Mouse (Mus musculus) ES-E14 (cell line): ENCODE measurements around the gene Capn5. TPM values are rescaled to one million over a fixed set of nuclear protein-coding genes. Genes with fewer than 3 reads are reported as not detected.

Experiments
- DNase-seq: peaks from one replicate; pipeline ENCODE4 v3.0.0-alpha.2; 2013; ENCODE audit warnings: low read depth, low spot score
- H3K27ac ChIP-seq: 2 replicates; pipeline ENCODE4 v1.5.1; 2012; ENCODE audit warnings: low read depth, mild to moderate bottlenecking, low read length, moderate library complexity, mixed read lengths; ENCODE audit not compliant: poor library complexity, insufficient read depth, severe bottlenecking
- H3K36me3 ChIP-seq: 2 replicates; pipeline ENCODE4 v1.6.1; 2012; ENCODE audit warnings: mild to moderate bottlenecking, low read length, moderate library complexity, mixed read lengths; ENCODE audit not compliant: control insufficient read depth, poor library complexity, insufficient read depth, severe bottlenecking
- H3K4me1 ChIP-seq, 2 experiments: fragments of 150-350 bp in 1 of 2; sonication (generic) in 1 of 2; 2 replicates each; pipeline ENCODE4 v1.6.1; 2012; ENCODE audit warnings: low read length in 2 of 2, mild to moderate bottlenecking in 1 of 2, mixed read lengths in 1 of 2; ENCODE audit not compliant: control insufficient read depth in 2 of 2, insufficient read depth in 2 of 2, poor library complexity in 1 of 2
- H3K4me3 ChIP-seq, 2 experiments: fragments of 150-350 bp in 1 of 2; sonication (generic) in 1 of 2; 2 replicates each; pipeline ENCODE4 v1.5.1; 2012; ENCODE audit warnings: low read length in 2 of 2, low read depth in 1 of 2, mild to moderate bottlenecking in 1 of 2, mixed read lengths in 1 of 2; ENCODE audit not compliant: insufficient read depth in 1 of 2, poor library complexity in 1 of 2, severe bottlenecking in 1 of 2
- H3K9ac ChIP-seq: 2 replicates; pipeline ENCODE4 v1.6.1; 2012; ENCODE audit warnings: low read depth, mild to moderate bottlenecking, low read length, mixed read lengths; ENCODE audit not compliant: poor library complexity, insufficient read depth, severe bottlenecking
- H3K9me3 ChIP-seq: fragments of 150-350 bp; sonication (generic); 2 replicates; pipeline ENCODE4 v1.6.1; 2012; ENCODE audit warnings: low read depth, mild to moderate bottlenecking, low read length; ENCODE audit not compliant: control insufficient read depth, insufficient read depth
- CHD2 ChIP-seq: IDR thresholded peaks from 2 replicates; pipeline ENCODE4 v1.6.1; 2014; ENCODE audit warnings: mild to moderate bottlenecking, low read depth, low read length, inconsistent platforms
- HCFC1 ChIP-seq: IDR thresholded peaks from 2 replicates; pipeline ENCODE4 v1.6.1; 2012; ENCODE audit warnings: low read length, inconsistent platforms, borderline replicate concordance; ENCODE audit not compliant: insufficient read depth
- MAFK ChIP-seq: IDR thresholded peaks from 2 replicates; pipeline ENCODE4 v1.6.1; 2014; ENCODE audit warnings: mild to moderate bottlenecking, low read depth, low read length, inconsistent platforms; ENCODE audit not compliant: insufficient read depth
- ZC3H11A ChIP-seq: IDR thresholded peaks from 2 replicates; pipeline ENCODE4 v1.6.1; 2012; ENCODE audit warnings: low read depth, mild to moderate bottlenecking, inconsistent platforms, low read length, borderline replicate concordance
- ZNF384 ChIP-seq: IDR thresholded peaks from 2 replicates; pipeline ENCODE4 v1.6.1; 2012; ENCODE audit warnings: low read depth, low read length, inconsistent platforms
- in situ Hi-C, 2 experiments: fragments of 600-800 bp; cut with MboI; formaldehyde crosslinking; loops; one replicate each; pipeline ENCODE4 v1.15.1; 2025; ENCODE audit warnings: low sequenced_read_pairs in 2 of 2, inconsistent platforms in 1 of 2; ENCODE audit not compliant: unreplicated experiment in 2 of 2
- total RNA-seq: library from RNA; depleted of rRNA; stranded (reverse); fragments of 300-350 nt; gene quantifications from 2 replicates; pipeline ENCODE4 v1.2.3, GENCODE M21; 2012

The Capn5 gene
- total RNA-seq, 1 experiment, result 5.0 TPM

DNA sequence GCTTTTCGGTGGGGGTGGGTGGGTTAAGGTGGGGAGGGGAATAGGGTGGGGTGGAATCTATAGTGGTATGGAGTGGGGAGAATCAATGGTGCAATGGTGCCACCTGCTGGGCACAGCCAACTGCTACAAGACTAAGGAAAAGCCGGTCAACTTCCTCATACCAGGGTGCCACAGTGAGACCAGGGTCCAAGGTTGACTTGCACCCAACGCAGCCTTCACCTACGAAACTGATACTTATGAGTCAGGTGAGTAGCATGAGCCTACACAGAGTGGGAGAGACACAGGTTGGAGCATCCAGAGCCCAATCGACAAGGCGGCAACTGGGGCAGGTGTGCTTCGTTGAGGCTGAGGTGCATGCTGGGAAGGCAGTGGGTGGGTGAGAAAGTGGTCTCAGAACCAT is 57.7 kb downstream of the Capn5 start:
- peak; percentile 49 for DNase-seq
- peak overlapping the region; percentile 34 to 59; a peak in 3 of 4 replicates for H3K4me3 ChIP-seq
- no peak overlapping the region for H3K27ac ChIP-seq
- no peaks in the 10 kb centered on the region for H3K9me3 ChIP-seq
- in situ Hi-C loops, result no loop called here
- H3K9ac ChIP-seq, result peak overlapping the region; percentile 33; the same call in 1 of the 2 replicates
- peaks cover 0 to 5% of the 10 kb centered on the region in 2 experiments; a peak in 1 of 4 replicates for H3K4me1 ChIP-seq
- peaks cover 4% of the 10 kb centered on the region; the same call in 1 of the 2 replicates for H3K36me3 ChIP-seq
- TF ChIP-seq ZC3H11A (peak; percentile 65; the same call in 1 of the 2 replicates), HCFC1 (no peak), CHD2 (no peak)

DNA sequence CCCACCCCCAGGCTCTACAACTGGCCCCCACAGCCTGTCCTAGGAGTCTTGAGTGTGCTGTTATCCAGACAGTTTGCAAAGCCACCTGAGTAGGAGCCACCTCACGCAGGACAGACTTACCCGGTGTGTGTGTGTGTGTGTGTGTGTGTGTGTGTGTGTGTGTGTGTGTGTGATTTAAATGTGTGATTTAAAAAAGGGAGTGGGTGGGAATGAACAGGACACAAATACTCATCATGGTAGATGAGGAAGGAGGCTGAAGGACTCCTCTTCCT is 58.2 kb downstream of the Capn5 start:
- H3K36me3 ChIP-seq, result peaks cover 3% of the 10 kb centered on the region; the same call in 1 of the 2 replicates
- no peak overlapping the region for H3K4me3 ChIP-seq
- H3K9me3 ChIP-seq, result no peaks in the 10 kb centered on the region
- no peak overlapping the region for H3K9ac ChIP-seq
- DNase-seq, result no peak
- peaks cover 0 to 5% of the 10 kb centered on the region in 2 experiments; a peak in 1 of 4 replicates for H3K4me1 ChIP-seq
- H3K27ac ChIP-seq, result no peak overlapping the region
- TF ChIP-seq ZNF384, result no peak
- TF ChIP-seq MAFK, result no peak
- TF ChIP-seq CHD2, result no peak
- TF ChIP-seq ZC3H11A, result no peak
- TF ChIP-seq HCFC1, result no peak
- in situ Hi-C loops, result loop anchor here (5.0 to 10.0 kb wide), 2 partner anchors 368 to 375 kb away; no protein-coding TSS in a partner anchor

- Histone ChIP-seq H3K36me3 (peaks cover 3% of the 10 kb centered on the region; the same call in 1 of the 2 replicates), H3K27ac (no peak within 1 kb of the TSS), H3K4me1 (peaks cover 0 to 5% of the 10 kb centered on the region in 2 experiments; a peak in 1 of 4 replicates), H3K9me3 (no peaks in the 10 kb centered on the region), H3K9ac (peak within 1 kb of the TSS; percentile 33; the same call in 1 of the 2 replicates), H3K4me3 (peak within 1 kb of the TSS; percentile 34 to 59; a peak in 3 of 4 replicates)
- TF ChIP-seq CHD2 (no peak), ZNF384 (no peak), MAFK (no peak), ZC3H11A (no peak), HCFC1 (no peak)
- in situ Hi-C loops, result loop anchor here (5.0 to 10.0 kb wide), 2 partner anchors 367 to 375 kb away; no protein-coding TSS in a partner anchor
- DNase-seq, result no peak
These were observed 58.7 kb downstream of the Capn5 start, which contains the start of gene Myo7a for GRCm38 (mm10) chr7:98119179-98119960. Gene Myo7a (minus strand): TSS chr7:98119524.

DNA sequence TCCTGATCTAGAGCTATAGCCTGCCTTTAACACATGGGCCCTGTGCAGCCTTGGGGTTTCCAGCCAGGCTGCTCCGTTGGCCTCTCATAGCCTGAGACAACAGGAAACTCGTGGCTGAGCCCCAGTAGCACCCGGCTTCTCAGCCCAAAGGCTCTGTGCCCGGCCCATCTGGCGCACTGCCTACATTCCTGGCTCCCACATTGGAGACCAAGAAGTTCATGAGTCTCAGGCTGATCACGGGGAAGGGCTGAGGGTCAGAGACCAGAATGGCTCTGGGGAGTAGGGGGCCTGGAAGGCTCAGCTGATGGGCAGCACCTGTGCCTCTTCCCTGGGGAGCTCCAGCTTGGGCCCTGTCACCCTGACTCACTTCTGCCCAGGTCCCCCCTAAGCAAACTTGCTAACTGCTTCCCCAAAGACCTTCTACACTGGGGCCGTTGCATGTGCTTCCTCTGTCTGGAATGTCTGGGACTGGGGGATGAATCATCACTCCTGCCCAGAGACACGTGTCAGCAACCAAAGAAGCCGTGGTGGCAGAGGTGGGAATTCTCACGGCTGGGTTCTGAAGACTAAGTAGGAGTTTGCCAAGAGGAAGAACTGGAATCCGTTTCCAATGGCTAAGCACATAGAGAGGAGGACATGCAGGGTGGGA is 60.9 kb downstream of the Capn5 start:
- Histone ChIP-seq H3K4me1 (peaks cover 0 to 5% of the 10 kb centered on the region in 2 experiments; a peak in 1 of 4 replicates), H3K9me3 (no peaks in the 10 kb centered on the region), H3K27ac (no peak overlapping the region), H3K36me3 (no peaks in the 10 kb centered on the region), H3K4me3 (no peak overlapping the region), H3K9ac (no peak overlapping the region)
- TF ChIP-seq CHD2 (no peak), ZNF384 (no peak), HCFC1 (no peak), MAFK (no peak), ZC3H11A (no peak)
- in situ Hi-C loops, result loop anchor here (5.0 to 10.0 kb wide), 2 partner anchors 365 to 372 kb away; no protein-coding TSS in a partner anchor
- no peak for DNase-seq
